Mouse (Mus musculus) intestine, embryonic 15.5 days (tissue): Measurements from ENCODE around the gene Usp25. TPM values are rescaled to one million over a fixed set of nuclear protein-coding genes. Genes with fewer than 3 reads are reported as not detected.

ENCODE experiments used
- ATAC-seq: fragments of 200-750 bp; cut with Nextera tagmentation; 2 replicates; pipeline ENCODE4 v1.8.0; 2017; ENCODE audit warnings: moderate TSS enrichment, moderate library complexity
- H3K27ac ChIP-seq: fragments of 300-500 bp; sonication (generic); 2 replicates; pipeline ENCODE4 v1.5.1; 2015; ENCODE audit warnings: mild to moderate bottlenecking, inconsistent platforms
- H3K27me3 ChIP-seq: fragments of 300-500 bp; sonication (generic); replicated peaks from 2 replicates; pipeline ENCODE4 v1.6.1; 2015; ENCODE audit warnings: inconsistent platforms
- H3K36me3 ChIP-seq: fragments of 300-500 bp; sonication (generic); 2 replicates; pipeline ENCODE4 v1.6.1; 2015; ENCODE audit warnings: inconsistent platforms
- H3K4me1 ChIP-seq: fragments of 300-500 bp; sonication (generic); replicated peaks from 2 replicates; pipeline ENCODE4 v1.6.1; 2015; ENCODE audit warnings: inconsistent platforms
- H3K4me2 ChIP-seq: fragments of 300-500 bp; sonication (generic); replicated peaks from 2 replicates; pipeline ENCODE4 v1.6.1; 2015; ENCODE audit warnings: mild to moderate bottlenecking, inconsistent platforms
- H3K4me3 ChIP-seq: fragments of 300-500 bp; sonication (generic); replicated peaks from 2 replicates; pipeline ENCODE4 v1.5.1; 2015; ENCODE audit warnings: inconsistent platforms
- H3K9ac ChIP-seq: fragments of 300-500 bp; sonication (generic); 2 replicates; pipeline ENCODE4 v1.6.1; 2015; ENCODE audit warnings: inconsistent platforms
- H3K9me3 ChIP-seq: fragments of 300-500 bp; sonication (generic); 2 replicates; pipeline ENCODE4 v1.6.1; 2016; ENCODE audit warnings: inconsistent platforms
- WGBS: fragments of 180-500 bp; shearing (Covaris S2); methylation state at CpG from one replicate; pipeline ENCODE4 v1.1.7; 2015; 5-methylcytosine and 5-hydroxymethylcytosine counted together
- polyA plus RNA-seq: library from polyadenylated mRNA; unstranded; fragments of >200 nt; fragmentation: Nextera tagmentation; extraction: Ambion mirVana; gene quantifications from 2 replicates; pipeline ENCODE4 v1.2.1, GENCODE M21; 2015

Gene Usp25
- polyA plus RNA-seq, 1 experiment from 2014 or later: 19.5 TPM

GRCm38 (mm10) chr16:77103637-77104264 lies 90.2 kb downstream of the Usp25 start:
- WGBS: 82% methylated on average over 5 of the region's 5 CpGs
- peak; percentile 73; the same call in 1 of the 2 replicates for ATAC-seq
- no peaks in the 10 kb centered on the region for H3K9me3 ChIP-seq

DNA sequence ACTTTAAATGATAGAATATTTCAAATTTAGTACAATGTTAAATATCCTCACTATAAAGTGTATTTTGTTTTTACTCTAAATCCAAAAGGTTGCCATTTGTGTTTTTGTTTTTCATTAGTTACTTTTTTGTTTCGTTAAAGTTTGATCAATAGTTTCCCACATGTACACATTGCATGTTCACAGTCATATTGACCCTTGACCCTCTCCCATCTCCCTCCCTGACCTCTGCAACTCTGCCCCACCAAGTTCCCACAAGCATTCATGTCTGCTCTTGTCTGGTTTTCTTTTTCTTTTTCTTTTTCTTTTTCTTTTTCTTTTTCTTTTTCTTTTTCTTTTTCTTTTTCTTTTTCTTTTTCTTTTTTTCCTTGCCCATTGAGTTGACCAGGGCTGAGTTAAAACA lies 97.8 kb downstream of the Usp25 start:
- Histone ChIP-seq H3K27ac (no peak overlapping the region), H3K4me1 (no peaks in the 10 kb centered on the region), H3K4me3 (no peak overlapping the region), H3K9me3 (no peaks in the 10 kb centered on the region), H3K4me2 (no peak overlapping the region), H3K36me3 (peaks cover 9% of the 10 kb centered on the region), H3K9ac (no peak overlapping the region), H3K27me3 (no peaks in the 10 kb centered on the region)
- ATAC-seq: no peak
- WGBS: 88% methylated on average over 1 of the region's 1 CpGs

More at GRCm38 (mm10) chr16:77103637-77104264, 90.2 kb downstream of the Usp25 start:
- no peak overlapping the region for H3K4me2 ChIP-seq
- no peaks in the 10 kb centered on the region for H3K27me3 ChIP-seq
- no peaks in the 10 kb centered on the region for H3K4me1 ChIP-seq
- no peak overlapping the region for H3K4me3 ChIP-seq
- H3K9ac ChIP-seq: no peak overlapping the region
- H3K36me3 ChIP-seq: peaks cover 3% of the 10 kb centered on the region; the same call in 1 of the 2 replicates
- no peak overlapping the region for H3K27ac ChIP-seq

DNA sequence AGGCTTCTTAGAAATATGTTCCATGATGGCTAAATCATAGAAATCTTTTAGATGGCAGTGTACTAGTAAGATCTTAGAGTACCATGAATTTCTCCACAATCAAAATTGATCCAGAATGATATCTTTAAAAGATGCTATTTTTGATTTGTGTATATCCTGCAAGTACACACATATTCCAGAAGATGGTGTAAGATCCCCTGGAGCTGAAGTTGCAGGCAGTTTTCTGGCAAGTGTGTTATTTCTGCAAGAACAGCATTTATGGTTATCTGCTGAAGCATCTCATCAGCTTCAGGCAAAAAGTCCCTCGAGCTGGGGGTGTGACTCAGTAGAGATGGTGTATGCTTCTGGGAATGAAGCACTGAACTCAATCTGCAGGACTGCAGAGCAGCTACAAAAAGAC lies 112.4 kb downstream of the Usp25 start:
- no peak overlapping the region for H3K4me3 ChIP-seq
- ATAC-seq: no peak
- WGBS: 50% methylated on average over 1 of the region's 1 CpGs
- no peaks in the 10 kb centered on the region for H3K27me3 ChIP-seq
- H3K9me3 ChIP-seq: no peaks in the 10 kb centered on the region
- no peak overlapping the region for H3K9ac ChIP-seq
- H3K4me1 ChIP-seq: no peaks in the 10 kb centered on the region
- H3K4me2 ChIP-seq: no peak overlapping the region
- no peaks in the 10 kb centered on the region for H3K36me3 ChIP-seq
- no peak overlapping the region for H3K27ac ChIP-seq

GRCm38 (mm10) chr16:77128683-77129082 lies 115.2 kb downstream of the Usp25 start:
- ATAC-seq: no peak
- H3K4me2 ChIP-seq: no peak overlapping the region
- no peaks in the 10 kb centered on the region for H3K27me3 ChIP-seq
- no peak overlapping the region for H3K9ac ChIP-seq
- H3K27ac ChIP-seq: no peak overlapping the region
- H3K36me3 ChIP-seq: no peaks in the 10 kb centered on the region
- WGBS: 25% methylated on average over 5 of the region's 5 CpGs
- no peak overlapping the region for H3K4me3 ChIP-seq
- no peaks in the 10 kb centered on the region for H3K4me1 ChIP-seq
- H3K9me3 ChIP-seq: no peaks in the 10 kb centered on the region

DNA sequence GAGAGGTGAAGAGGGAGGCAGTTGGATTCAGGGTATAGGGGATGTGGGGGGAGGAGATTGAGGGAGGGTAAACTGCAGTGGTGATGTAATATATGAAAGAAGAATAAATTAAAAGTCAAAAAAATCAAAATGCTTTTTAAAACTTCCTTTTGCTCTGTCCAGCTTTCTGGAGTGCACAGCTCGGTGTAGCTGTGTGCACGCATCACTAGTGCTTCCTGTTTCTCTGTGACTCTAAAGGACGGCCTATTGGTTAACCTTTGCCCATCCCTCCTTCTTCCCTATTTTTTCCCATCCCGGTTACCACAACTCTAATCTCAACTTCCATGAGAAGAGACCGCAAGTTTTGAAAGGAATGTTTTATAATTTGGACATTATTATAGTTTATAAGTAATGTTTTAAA lies 119.5 kb downstream of the Usp25 start:
- H3K4me2 ChIP-seq: no peak overlapping the region
- ATAC-seq: no peak
- no peaks in the 10 kb centered on the region for H3K27me3 ChIP-seq
- no peaks in the 10 kb centered on the region for H3K4me1 ChIP-seq
- no peak overlapping the region for H3K9ac ChIP-seq
- H3K27ac ChIP-seq: no peak overlapping the region
- H3K4me3 ChIP-seq: no peak overlapping the region
- 73% methylated on average over 5 of the region's 5 CpGs for whole genome bisulfite sequencing
- no peaks in the 10 kb centered on the region for H3K9me3 ChIP-seq
- no peaks in the 10 kb centered on the region for H3K36me3 ChIP-seq

GRCm38 (mm10) chr16:77140651-77141050 lies 127.1 kb downstream of the Usp25 start:
- no peaks in the 10 kb centered on the region for H3K27me3 ChIP-seq
- WGBS: 91% methylated on average over 7 of the region's 7 CpGs

GRCm38 (mm10) chr16:77146801-77147200 lies 133.3 kb downstream of the Usp25 start:
- Histone ChIP-seq H3K36me3 (no peaks in the 10 kb centered on the region), H3K4me1 (no peaks in the 10 kb centered on the region), H3K9ac (no peak overlapping the region), H3K9me3 (no peaks in the 10 kb centered on the region), H3K4me2 (no peak overlapping the region), H3K27ac (no peak overlapping the region), H3K4me3 (no peak overlapping the region), H3K27me3 (no peaks in the 10 kb centered on the region)
- 94% methylated on average over 5 of the region's 5 CpGs for WGBS
- ATAC-seq: no peak

More at GRCm38 (mm10) chr16:77140651-77141050, 127.1 kb downstream of the Usp25 start:
- Histone ChIP-seq H3K4me3 (no peak overlapping the region), H3K27ac (no peak overlapping the region), H3K9me3 (no peaks in the 10 kb centered on the region), H3K4me1 (no peaks in the 10 kb centered on the region), H3K9ac (no peak overlapping the region), H3K4me2 (no peak overlapping the region), H3K36me3 (no peaks in the 10 kb centered on the region)
- no peak for ATAC-seq

DNA sequence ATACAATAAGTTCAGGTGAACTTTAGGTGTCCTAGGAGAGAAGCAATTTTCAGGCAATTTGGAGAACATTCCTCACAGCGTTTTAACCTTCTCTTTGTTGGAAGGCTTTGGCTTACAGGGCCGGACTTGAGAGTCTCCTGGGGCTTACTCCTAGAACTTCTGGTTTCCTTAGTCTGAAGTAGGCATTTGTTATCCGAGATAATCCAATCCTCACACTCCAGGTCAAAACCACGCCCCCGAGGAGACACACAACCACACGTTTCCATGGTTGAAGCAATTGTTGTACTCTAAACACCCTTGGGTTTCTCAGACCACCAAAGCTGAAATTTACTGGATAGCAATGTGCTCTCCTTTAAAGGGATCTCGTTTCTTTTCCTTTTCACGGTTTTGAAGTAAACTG lies 136.8 kb downstream of the Usp25 start:
- Histone ChIP-seq H3K27ac (no peak overlapping the region), H3K4me2 (no peak overlapping the region), H3K9me3 (no peaks in the 10 kb centered on the region), H3K4me3 (no peak overlapping the region), H3K9ac (no peak overlapping the region), H3K27me3 (no peaks in the 10 kb centered on the region), H3K36me3 (no peaks in the 10 kb centered on the region), H3K4me1 (no peaks in the 10 kb centered on the region)
- no peak for ATAC-seq
- 51% methylated on average over 8 of the region's 8 CpGs for WGBS

DNA sequence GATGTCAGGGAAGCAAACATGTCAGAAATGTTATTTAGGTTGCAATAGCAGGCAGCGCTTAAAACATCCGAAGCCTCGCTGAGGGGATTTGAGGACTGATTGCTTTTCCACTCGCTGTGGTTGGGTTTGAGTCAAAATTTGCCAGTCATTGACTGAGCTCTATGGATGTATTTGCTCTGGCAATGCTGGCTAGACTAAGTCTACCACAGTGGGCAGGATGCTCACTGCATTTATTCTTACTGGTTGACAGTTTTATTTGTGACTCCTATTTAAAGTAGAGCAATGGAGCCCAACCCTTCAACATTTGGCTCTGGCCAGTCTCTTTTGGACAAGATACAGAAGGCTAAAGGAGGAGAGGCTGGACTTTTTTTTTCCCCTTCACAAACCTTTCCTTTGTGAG lies 137.4 kb downstream of the Usp25 start:
- H3K36me3 ChIP-seq: no peaks in the 10 kb centered on the region
- H3K9me3 ChIP-seq: no peaks in the 10 kb centered on the region
- H3K4me2 ChIP-seq: no peak overlapping the region
- H3K27me3 ChIP-seq: no peaks in the 10 kb centered on the region
- 62% methylated on average over 4 of the region's 4 CpGs for WGBS
- no peak overlapping the region for H3K27ac ChIP-seq
- no peak overlapping the region for H3K4me3 ChIP-seq
- no peaks in the 10 kb centered on the region for H3K4me1 ChIP-seq
- no peak for ATAC-seq
- no peak overlapping the region for H3K9ac ChIP-seq

GRCm38 (mm10) chr16:77152288-77152687 lies 138.8 kb downstream of the Usp25 start:
- H3K9me3 ChIP-seq: no peaks in the 10 kb centered on the region
- H3K27me3 ChIP-seq: no peaks in the 10 kb centered on the region
- WGBS: 63% methylated on average over 1 of the region's 1 CpGs
- H3K36me3 ChIP-seq: no peaks in the 10 kb centered on the region
- H3K4me2 ChIP-seq: no peak overlapping the region
- no peak overlapping the region for H3K27ac ChIP-seq
- H3K4me1 ChIP-seq: no peaks in the 10 kb centered on the region
- ATAC-seq: no peak
- no peak overlapping the region for H3K4me3 ChIP-seq
- no peak overlapping the region for H3K9ac ChIP-seq

DNA sequence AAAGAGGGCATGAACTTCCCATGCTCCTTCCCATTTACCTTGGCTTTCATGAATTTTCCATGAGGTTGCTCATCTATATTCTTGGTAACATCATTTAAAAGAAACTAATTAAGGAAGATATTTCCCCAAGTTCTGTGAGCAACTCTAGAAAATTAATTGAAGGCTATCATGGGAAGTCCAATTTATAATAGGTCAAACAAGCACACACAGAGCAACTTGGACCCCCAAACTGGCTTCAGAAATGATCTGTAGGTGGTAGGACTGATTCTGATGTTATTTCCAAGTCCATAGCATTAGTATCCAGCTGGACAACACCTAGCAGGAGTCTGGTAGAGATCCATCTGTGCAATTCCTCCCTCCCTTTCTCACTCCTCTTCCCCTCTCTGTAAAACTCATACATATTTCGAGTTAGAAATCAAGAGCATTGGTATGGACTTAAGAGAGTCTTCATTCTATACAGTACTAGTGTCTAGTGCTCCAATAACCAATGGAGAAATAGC lies 139.8 kb downstream of the Usp25 start:
- no peak for ATAC-seq
- Histone ChIP-seq H3K27ac (no peak overlapping the region), H3K9me3 (no peaks in the 10 kb centered on the region), H3K4me2 (no peak overlapping the region), H3K9ac (no peak overlapping the region), H3K4me1 (no peaks in the 10 kb centered on the region), H3K27me3 (no peaks in the 10 kb centered on the region), H3K4me3 (no peak overlapping the region), H3K36me3 (no peaks in the 10 kb centered on the region)
- 77% methylated on average over 1 of the region's 1 CpGs for WGBS

GRCm38 (mm10) chr16:77153815-77154214 lies 140.3 kb downstream of the Usp25 start:
- H3K27me3 ChIP-seq: no peaks in the 10 kb centered on the region
- H3K36me3 ChIP-seq: no peaks in the 10 kb centered on the region
- H3K27ac ChIP-seq: no peak overlapping the region
- 64% methylated on average over 2 of the region's 2 CpGs for WGBS
- H3K9ac ChIP-seq: no peak overlapping the region
- no peak overlapping the region for H3K4me3 ChIP-seq
- ATAC-seq: no peak
- H3K4me1 ChIP-seq: no peaks in the 10 kb centered on the region
- no peaks in the 10 kb centered on the region for H3K9me3 ChIP-seq
- no peak overlapping the region for H3K4me2 ChIP-seq

- Histone ChIP-seq H3K27me3 (no peaks in the 10 kb centered on the region), H3K4me1 (no peaks in the 10 kb centered on the region), H3K4me2 (no peak overlapping the region), H3K9ac (no peak overlapping the region), H3K4me3 (no peak overlapping the region), H3K9me3 (no peaks in the 10 kb centered on the region), H3K36me3 (no peaks in the 10 kb centered on the region), H3K27ac (no peak overlapping the region)
- ATAC-seq: no peak
- 78% methylated on average over 1 of the region's 1 CpGs for WGBS
Observed at GRCm38 (mm10) chr16:77154831-77155230, 141.3 kb downstream of the Usp25 start.
